Mouse (Mus musculus) testis, adult 2 months (tissue): ENCODE data around the gene H2-M3. TPM values are rescaled to one million over a fixed set of nuclear protein-coding genes. Genes with fewer than 3 reads are reported as not detected.

Source experiments
- H3K27ac ChIP-seq: fragments of 200-500 bp; 2 replicates; pipeline ENCODE4 v1.5.1; 2012; ENCODE audit warnings: low read depth, low read length; ENCODE audit not compliant: control insufficient read depth, insufficient read depth
- H3K27me3 ChIP-seq: fragments of 200-500 bp; 2 replicates; pipeline ENCODE4 v1.6.1; 2012; ENCODE audit warnings: mild to moderate bottlenecking, low read length, moderate library complexity; ENCODE audit not compliant: control insufficient read depth, insufficient read depth
- H3K36me3 ChIP-seq: fragments of 200-500 bp; 2 replicates; pipeline ENCODE4 v1.6.1; 2012; ENCODE audit warnings: mild to moderate bottlenecking, low read length; ENCODE audit not compliant: control insufficient read depth, insufficient read depth
- H3K4me1 ChIP-seq: fragments of 200-500 bp; 2 replicates; pipeline ENCODE4 v1.6.1; 2012; ENCODE audit warnings: low read length; ENCODE audit not compliant: control insufficient read depth, insufficient read depth
- H3K4me3 ChIP-seq: fragments of 200-500 bp; 2 replicates; pipeline ENCODE4 v1.5.1; 2012; ENCODE audit warnings: low read depth, mild to moderate bottlenecking, low read length, moderate library complexity, mixed read lengths; ENCODE audit not compliant: control insufficient read depth
- CTCF ChIP-seq: fragments of 200-500 bp; IDR thresholded peaks from 2 replicates; pipeline ENCODE4 v1.5.1; 2012; ENCODE audit warnings: low read depth, mild to moderate bottlenecking, inconsistent platforms, low read length, moderate library complexity; ENCODE audit not compliant: control insufficient read depth, insufficient read depth, insufficient replicate concordance
- POLR2A ChIP-seq: fragments of 200-500 bp; IDR thresholded peaks from 2 replicates; pipeline ENCODE4 v1.6.1; 2012; ENCODE audit warnings: low read depth, mild to moderate bottlenecking, inconsistent platforms, low read length, moderate library complexity; ENCODE audit not compliant: control insufficient read depth
- polyA plus RNA-seq: library from polyadenylated mRNA; depleted of rRNA; stranded (reverse); fragments of >200 nt; gene quantifications from 2 replicates; pipeline ENCODE4 v1.2.3, GENCODE M21; 2012

Gene H2-M3
- polyA plus RNA-seq, 1 experiment = 0.98 TPM

DNA sequence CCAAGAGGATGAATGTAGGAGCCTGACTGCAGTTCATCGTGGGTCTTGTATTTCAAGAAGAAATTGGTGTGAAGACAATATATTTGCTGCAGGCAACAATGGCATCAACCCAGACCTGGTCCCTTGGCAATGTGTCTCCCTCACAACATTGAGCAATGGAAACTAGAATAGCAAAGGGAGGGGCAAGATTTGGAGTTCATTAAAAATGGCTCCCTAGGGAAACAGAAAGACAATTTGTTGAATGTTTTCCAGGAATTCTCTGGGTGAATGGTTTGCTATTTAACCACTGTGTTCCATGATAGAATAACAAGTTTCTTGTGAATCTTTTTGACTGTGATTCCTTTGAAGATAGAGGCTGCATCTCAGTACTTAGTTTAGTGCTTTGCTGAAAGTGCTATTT, 6.4 kb upstream of the H2-M3 start, which contains the start of gene Olfr98:
TSS of gene Olfr98 (minus strand) at position 124 of the 400 bp plus-strand sequence.
- TF ChIP-seq POLR2A (no peak), CTCF (no peak)
- H3K4me1 ChIP-seq = no peaks in the 10 kb centered on the region

DNA sequence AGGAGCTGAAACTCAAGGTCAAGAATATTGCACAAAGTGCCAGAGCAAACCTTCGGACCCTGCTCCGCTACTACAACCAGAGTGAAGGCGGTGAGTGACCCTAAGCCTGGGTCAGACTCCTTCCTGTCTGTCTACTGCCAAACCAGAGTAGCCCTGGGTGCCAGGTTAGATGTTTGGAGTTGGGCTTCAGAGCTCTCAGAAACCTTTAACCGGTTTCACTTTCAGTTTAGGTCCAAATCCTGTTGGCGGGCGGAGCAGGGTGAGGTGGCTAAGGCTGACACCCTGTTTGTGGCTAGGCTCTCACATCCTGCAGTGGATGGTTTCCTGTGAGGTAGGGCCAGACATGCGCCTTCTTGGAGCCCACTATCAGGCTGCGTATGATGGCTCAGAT, 677 bp downstream of the H2-M3 start:
- peak overlapping the region; percentile 95 for H3K4me3 ChIP-seq
- TF ChIP-seq POLR2A = no peak
- no peak for TF ChIP-seq CTCF
- H3K36me3 ChIP-seq = no peaks in the 10 kb centered on the region
- H3K27me3 ChIP-seq = no peaks in the 10 kb centered on the region
- H3K27ac ChIP-seq = no peak overlapping the region
- H3K4me1 ChIP-seq = peaks cover 3% of the 10 kb centered on the region

More for the DNA sequence above, 6.4 kb upstream of the H2-M3 start, which contains the start of gene Olfr98:
- Histone ChIP-seq H3K36me3 (no peaks in the 10 kb centered on the region), H3K4me3 (no peak within 1 kb of the TSS), H3K27me3 (no peaks in the 10 kb centered on the region), H3K27ac (no peak within 1 kb of the TSS)

- H3K27me3 ChIP-seq = no peaks in the 10 kb centered on the region
- TF ChIP-seq CTCF (no peak), POLR2A (no peak)
- no peaks in the 10 kb centered on the region for H3K36me3 ChIP-seq
These were observed 5.7 kb downstream of the H2-M3 start for GRCm38 (mm10) chr17:37275626-37276248.

GRCm38 (mm10) chr17:37276573-37276972, 6.6 kb downstream of the H2-M3 start:
- no peak for TF ChIP-seq CTCF
- no peak for TF ChIP-seq POLR2A
- Histone ChIP-seq H3K36me3 (no peaks in the 10 kb centered on the region), H3K4me1 (no peaks in the 10 kb centered on the region), H3K4me3 (no peak overlapping the region), H3K27ac (no peak overlapping the region), H3K27me3 (no peaks in the 10 kb centered on the region)

More at GRCm38 (mm10) chr17:37275626-37276248, 5.7 kb downstream of the H2-M3 start:
- Histone ChIP-seq H3K4me1 (no peaks in the 10 kb centered on the region; the same call in 1 of the 2 replicates), H3K27ac (no peak overlapping the region), H3K4me3 (no peak overlapping the region)

DNA sequence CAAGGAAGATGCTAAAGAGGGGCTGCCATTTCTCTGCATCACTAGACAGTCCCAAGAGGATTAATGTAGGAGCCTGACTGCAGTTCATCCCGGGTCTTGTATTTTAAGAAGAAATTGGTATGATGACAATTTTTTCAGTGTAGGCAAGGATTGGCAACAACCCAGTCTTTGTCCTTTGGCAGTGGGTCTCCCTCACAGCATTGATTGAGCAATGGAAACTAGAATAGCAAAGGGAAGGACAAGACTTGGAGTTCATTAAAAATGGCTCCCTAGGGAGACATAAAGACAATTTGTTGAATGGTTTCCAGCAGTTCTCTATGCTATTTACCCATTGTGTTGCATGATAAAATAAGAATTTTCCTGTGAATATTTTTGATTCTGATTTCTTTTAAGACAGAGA, 10.3 kb downstream of the H2-M3 start:
- Histone ChIP-seq H3K4me3 (no peak overlapping the region), H3K27ac (no peak overlapping the region), H3K27me3 (no peaks in the 10 kb centered on the region), H3K4me1 (no peaks in the 10 kb centered on the region), H3K36me3 (no peaks in the 10 kb centered on the region)
- TF ChIP-seq CTCF (no peak), POLR2A (no peak)

DNA sequence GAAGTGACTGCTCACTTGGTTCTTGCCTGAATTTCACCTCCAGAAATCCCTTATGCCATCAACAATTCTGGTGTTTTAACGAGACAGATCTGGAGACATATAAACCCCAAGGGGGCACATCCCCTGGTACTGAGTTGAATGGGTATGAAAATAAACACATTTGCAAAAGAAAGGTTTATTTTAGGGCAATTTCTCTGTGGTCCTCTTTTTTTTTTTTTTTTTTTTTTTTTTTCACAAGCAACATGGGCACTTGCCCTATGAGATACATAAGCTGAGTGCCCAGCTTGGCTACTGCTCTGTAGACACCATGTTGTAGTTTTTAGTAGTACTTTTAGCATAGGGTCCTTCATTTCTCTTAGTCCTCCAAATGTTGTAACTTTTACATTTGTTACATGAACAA, 13.3 kb downstream of the H2-M3 start, which contains the start of gene Olfr99:
TSS of gene Olfr99 (minus strand) at position 101 of the 400 bp plus-strand sequence.
- TF ChIP-seq CTCF (no peak), POLR2A (no peak)
- Histone ChIP-seq H3K27ac (no peak within 1 kb of the TSS), H3K4me1 (no peaks in the 10 kb centered on the region), H3K27me3 (no peaks in the 10 kb centered on the region), H3K36me3 (no peaks in the 10 kb centered on the region), H3K4me3 (no peak within 1 kb of the TSS)

DNA sequence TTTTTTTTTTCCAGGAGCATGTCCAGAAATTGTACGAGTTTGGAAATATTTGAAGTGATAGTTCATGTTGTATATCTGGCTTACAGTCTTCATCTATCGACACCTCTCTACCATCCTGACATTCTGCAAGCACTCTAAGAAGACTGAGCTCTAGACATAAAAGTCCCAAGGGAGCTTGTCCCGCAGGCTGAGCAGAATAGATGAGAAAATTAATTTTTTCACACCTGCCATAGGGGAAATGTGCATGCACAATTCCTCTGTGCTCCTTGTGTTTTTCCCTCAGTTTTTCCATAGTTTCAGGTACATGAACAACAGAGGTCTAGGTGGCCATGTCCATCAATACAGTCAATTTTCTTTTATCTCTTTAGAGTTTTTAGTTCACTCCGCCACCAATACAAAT, 34.2 kb downstream of the H2-M3 start, which contains the start of gene Olfr101:
TSS of gene Olfr101 (minus strand) at position 101 of the 400 bp plus-strand sequence.
- no peaks in the 10 kb centered on the region for H3K27me3 ChIP-seq
- H3K4me3 ChIP-seq = no peak within 1 kb of the TSS
- no peak for TF ChIP-seq CTCF
- TF ChIP-seq POLR2A = no peak

More for the DNA sequence above, 34.2 kb downstream of the H2-M3 start, which contains the start of gene Olfr101:
- H3K27ac ChIP-seq = no peak within 1 kb of the TSS
- no peaks in the 10 kb centered on the region for H3K36me3 ChIP-seq
- H3K4me1 ChIP-seq = no peaks in the 10 kb centered on the region
